Mouse (Mus musculus) kidney, postnatal 36 days (tissue): ENCODE measurements around the gene Ptprg.

Source experiments
- DNase-seq, 2 experiments: peaks; one replicate each; pipeline ENCODE4 v3.0.0; 2021 to 2022; ENCODE audit warnings: mixed read lengths in 2 of 2

Ptprg gene

DNA sequence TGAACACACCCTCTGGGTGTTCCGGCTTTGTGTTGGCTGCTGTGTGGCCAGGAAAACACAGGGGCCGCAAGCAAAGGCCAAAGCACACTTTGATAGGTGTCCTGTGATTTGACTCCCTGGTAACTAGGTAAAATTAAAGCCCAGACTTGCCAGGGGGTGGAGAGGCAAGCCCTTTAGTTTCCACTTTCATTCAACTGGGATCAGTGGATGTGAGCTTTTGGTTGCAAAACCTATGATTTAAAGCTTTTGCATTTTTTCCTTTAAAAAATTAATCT lies 551.8 kb downstream of the Ptprg start:
- peak; percentile 59 to 66 for DNase-seq

DNA sequence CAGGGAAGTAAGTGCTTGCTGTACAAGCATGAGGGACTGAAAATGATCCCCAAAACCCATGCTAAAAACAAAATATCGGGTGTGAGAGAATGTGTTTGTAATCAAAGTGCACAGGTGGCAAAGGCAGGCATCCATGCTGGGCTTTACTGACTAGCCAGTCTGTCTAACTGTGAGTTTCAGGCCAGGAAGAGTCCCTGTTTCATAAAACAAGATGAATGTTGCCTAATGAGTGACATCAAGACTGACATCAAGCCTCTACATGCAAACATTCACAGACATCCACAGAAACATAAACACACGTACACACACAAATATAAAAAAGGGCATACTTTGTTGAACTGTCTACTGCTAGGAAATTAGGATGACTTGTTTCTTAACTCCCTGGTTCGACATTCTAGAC lies 552.3 kb downstream of the Ptprg start:
- no peak for DNase-seq

DNA sequence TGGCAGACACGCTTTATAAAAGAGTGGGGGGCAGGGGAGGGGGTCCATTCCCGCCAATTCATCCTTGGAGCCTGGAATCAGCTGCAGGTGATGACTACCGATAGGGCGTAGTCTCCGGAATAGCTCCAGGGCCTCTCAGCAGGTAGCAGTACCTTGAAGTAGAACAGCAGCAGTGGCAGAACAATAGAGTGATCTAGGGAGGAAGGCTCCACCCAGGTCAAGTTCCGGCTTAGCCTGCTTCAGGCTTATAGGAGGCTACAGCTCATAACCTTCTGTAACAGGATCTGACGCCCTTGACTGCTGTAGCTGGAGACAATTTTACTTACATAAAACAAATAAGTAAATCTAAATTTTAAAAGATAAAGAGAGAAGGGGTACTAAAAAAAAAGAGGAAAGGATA lies 554.1 kb downstream of the Ptprg start:
- DNase-seq: peak; percentile 44 to 61

GRCm38 (mm10) chr14:12107991-12108390 lies 554.7 kb downstream of the Ptprg start:
- peak; percentile 18 to 55 for DNase-seq

DNA sequence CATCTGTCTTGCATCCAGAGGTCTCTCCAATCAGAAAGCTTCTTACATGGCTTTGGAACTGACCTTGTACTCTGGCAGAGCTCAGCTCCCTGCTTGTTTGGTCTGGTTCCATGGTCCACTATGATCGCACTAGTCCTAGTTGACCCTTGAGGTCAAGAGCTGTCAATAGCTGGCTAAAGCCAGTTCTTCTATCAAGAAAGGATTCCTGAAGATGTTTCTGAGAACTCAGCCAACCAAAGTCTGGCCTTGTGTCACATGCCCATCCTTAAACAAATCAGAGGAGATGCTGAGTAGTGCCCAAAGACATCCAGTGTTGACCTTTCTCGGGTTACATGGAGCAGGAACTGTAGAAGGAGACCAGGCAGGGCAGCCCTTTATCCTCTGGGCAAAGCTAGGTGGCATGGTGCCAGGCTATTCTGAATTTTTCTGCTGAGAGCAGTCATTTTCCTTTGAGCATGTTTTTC lies 559.2 kb downstream of the Ptprg start:
- DNase-seq: peak; percentile 92

GRCm38 (mm10) chr14:12113326-12113725 lies 560.0 kb downstream of the Ptprg start:
- DNase-seq: peak in 1 of 2 experiments; percentile 26

GRCm38 (mm10) chr14:12114016-12114415 lies 560.7 kb downstream of the Ptprg start:
- no peak for DNase-seq

DNA sequence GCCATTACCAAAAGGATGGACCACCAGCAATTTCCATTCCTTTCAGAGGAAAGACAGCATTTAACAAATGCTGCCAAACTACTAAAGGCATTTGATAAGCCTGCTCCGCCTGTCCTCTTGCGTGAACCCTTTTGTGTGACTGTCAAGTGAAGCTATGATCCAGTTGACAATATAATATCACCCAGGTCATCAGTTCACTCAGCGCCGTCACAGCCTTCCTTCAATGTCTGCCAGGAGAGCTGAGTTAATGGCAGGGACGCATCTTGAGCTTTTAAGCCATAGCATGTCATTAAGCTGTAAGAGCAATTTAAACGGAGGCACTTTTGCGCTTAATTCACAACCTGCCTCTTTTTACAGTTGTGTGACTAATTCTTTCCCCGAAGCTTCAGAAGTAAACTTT lies 565.9 kb downstream of the Ptprg start:
- DNase-seq: no peak

DNA sequence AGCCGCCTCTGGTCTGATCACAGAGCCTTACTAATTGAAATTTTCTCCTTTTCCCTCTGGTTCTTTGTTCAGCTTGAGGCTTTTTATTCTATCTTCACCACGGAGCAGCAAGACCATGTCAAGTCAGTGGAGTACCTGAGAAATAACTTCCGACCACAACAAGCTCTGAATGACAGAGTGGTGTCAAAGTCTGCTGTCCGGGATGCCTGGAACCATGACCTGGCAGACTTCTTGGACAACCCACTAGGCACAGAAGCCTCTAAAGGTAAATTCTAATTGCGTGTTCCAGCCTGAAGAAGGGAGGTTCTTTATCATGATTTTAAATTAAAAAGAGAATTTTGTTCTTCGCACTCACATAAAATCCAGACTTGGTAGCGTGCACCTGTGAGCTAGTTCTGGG lies 568.6 kb downstream of the Ptprg start:
- peak; percentile 31 to 35 for DNase-seq

GRCm38 (mm10) chr14:12124682-12125081 lies 571.4 kb downstream of the Ptprg start:
- DNase-seq: no peak

- no peak for DNase-seq
These were observed 574.6 kb downstream of the Ptprg start for GRCm38 (mm10) chr14:12127951-12128350.

GRCm38 (mm10) chr14:12132046-12132615 lies 578.8 kb downstream of the Ptprg start:
- peak; percentile 60 to 83 for DNase-seq

DNA sequence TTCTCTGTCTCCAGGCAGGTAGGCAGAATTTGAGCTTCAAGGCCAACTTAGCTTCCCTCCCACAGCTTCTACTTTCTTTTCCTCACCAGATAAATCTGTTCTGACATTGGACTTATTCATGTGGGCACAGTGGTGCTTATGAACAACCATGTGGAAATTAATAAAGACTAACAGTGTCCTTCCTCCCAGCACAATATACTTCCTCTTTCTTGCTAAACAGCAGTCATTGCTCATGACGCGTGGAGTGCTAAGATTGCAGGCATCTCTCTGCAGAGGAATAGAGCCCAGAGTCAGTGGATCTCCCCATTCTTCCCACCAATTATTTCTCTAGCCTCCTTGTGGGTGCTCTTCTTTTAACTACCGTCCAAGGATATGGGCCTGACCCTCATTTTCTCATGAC lies 579.8 kb downstream of the Ptprg start:
- DNase-seq: no peak

- DNase-seq: peak; percentile 24 to 58
These were observed 581.2 kb downstream of the Ptprg start for GRCm38 (mm10) chr14:12134504-12134903.

DNA sequence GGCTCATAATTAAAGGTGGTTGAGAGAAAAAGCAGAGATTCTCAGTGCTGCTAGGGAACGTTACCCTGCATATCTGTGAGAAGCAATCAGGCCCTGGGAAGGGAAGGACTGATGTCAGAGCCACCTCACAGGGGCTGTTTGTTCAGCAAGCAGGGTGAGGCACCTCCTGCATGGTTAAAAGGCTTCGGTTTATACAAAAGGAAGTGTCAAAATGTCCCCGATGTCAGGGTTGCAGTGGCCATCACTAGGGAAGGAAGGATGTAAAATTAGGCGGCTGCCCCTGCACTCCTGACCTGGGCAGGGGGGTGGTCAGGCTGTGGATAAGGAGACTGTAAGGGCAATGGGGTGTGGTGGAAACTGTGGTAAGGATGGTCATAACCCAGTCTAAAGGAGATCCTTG lies 583.2 kb downstream of the Ptprg start:
- peak in 1 of 2 experiments; percentile 58 for DNase-seq

GRCm38 (mm10) chr14:12139643-12140481 lies 586.5 kb downstream of the Ptprg start:
- DNase-seq: peak; percentile 46 to 72

- no peak for DNase-seq
These were observed 590.7 kb downstream of the Ptprg start for GRCm38 (mm10) chr14:12143941-12144485.

DNA sequence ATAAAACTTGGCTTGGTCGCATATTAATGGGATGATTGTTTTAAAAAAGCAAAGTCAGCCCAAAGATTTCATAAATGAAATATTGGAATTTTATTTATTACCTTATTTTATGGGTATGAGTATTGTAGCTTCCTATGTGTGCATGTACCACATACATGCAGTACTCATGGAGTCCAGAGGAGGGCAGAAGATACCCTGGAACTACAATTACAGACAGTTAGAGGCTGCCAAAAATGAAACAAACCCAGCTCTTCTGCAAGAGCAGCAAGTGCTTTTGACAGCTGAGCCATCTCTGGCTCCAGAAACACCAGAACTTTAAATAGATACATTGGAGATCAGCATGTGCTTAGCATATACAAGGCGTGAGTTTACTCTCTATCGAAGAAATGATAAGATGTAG lies 592.6 kb downstream of the Ptprg start:
- no peak for DNase-seq

- no peak for DNase-seq
These were observed 596.2 kb downstream of the Ptprg start for GRCm38 (mm10) chr14:12149529-12149928.

GRCm38 (mm10) chr14:12151927-12152326 lies 598.6 kb downstream of the Ptprg start:
- DNase-seq: peak; percentile 66 to 81

DNA sequence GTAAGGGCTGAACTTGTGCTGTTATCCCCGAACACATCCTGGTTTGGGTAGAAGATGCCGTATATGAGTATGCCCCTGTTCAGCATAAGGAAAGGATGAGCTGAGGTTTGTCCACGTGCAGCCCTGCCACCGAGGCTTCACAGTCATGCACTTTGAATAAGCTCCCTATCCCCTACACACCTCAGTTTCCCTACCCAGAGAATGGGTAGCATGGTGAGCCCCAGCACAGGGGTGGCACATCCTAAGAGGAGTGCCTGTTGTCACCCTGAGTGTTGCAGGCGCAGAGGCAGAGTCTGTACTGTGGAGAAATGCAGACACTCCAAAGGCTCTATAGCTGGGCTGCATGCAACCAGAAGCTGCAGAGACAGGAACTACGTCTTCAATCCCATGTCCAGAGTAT lies 599.4 kb downstream of the Ptprg start:
- no peak for DNase-seq

DNA sequence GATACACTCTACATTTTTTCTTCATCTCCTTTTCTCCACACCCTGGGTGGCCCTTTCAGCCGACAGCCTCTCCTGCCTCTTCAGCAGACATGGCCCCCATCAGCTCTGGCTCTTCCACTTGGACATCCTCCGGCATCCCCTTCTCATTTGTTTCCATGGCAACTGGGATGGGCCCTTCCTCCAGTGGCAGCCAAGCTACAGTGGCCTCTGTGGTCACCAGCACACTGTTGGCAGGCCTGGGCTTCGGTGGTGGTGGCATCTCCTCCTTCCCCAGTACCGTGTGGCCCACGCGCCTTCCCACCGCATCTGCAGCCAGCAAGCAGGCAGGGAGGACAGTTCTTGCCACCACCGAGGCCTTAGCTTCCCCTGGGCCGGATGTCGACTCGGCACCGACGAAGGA lies 600.3 kb downstream of the Ptprg start:
- no peak for DNase-seq

GRCm38 (mm10) chr14:12161738-12162310 lies 608.5 kb downstream of the Ptprg start:
- DNase-seq: peak in 1 of 2 experiments; percentile 20

- DNase-seq: peak; percentile 10 to 13
These were observed 609.1 kb downstream of the Ptprg start for GRCm38 (mm10) chr14:12162331-12162854.
